Mouse (Mus musculus) ovary, postnatal 14 days (tissue): ENCODE data around the gene Spcs1.

Experiments used
- DNase-seq: peaks from one replicate; pipeline ENCODE4 v3.0.0; 2022; ENCODE audit warnings: low spot score

Spcs1 gene

GRCm38 (mm10) chr14:30949986-30950385, 51.5 kb downstream of the Spcs1 start:
- DNase-seq: no peak
